Mouse (Mus musculus): ENCODE data around the gene Gm20388. TPM values are rescaled to one million over a fixed set of nuclear protein-coding genes. Genes with fewer than 3 reads are reported as not detected.

The Gm20388 gene
- polyA plus RNA-seq, 1 experiment from 2014 or later: not detected

DNA sequence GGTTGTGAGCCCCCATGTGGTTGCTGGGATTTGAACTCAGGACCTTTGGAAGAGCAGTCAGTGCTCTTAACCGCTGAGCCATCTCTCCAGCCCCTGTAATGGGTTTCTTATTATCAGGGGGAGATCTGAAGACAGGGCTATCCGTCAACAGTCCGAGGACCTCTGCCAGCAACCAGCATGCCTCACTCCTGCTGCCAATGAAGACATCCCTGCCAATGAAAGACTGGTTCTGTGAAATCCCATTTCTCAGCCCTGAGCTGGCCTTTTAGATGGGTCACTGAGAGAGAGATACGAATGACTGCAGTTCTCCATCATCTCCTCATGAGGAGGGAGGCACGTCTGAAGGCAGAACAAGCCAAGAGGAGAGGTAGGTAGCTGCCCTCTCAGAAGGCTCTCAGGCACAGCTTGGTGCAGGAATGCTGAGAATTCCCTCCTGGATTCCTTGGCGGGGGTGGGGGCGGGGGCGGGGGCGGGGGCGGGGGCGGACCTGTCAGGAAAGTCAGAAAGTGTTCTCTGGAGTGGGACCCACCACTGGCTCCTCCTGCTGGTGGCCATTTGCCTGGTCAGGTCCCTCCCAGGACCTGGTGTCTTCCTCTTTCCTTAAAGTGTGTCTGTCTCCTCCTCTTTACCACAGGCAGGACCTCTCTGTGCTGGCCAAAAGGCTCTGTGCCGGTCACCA is 2648.2 kb downstream of the Gm20388 start:
- H3K4me2 ChIP-seq: no peak overlapping the region
- H3K4me1 ChIP-seq (ENCODE audit: control insufficient read depth, insufficient read depth, low read length): no peaks in the 10 kb centered on the region
- no peak for DNase-seq (ENCODE audit: low spot score, missing footprints)
- H3K4me3 ChIP-seq (ENCODE audit: low read depth, low read length): no peak overlapping the region
- 18% methylated on average over 12 of the region's 12 CpGs for WGBS
- no peak overlapping the region for H3K9ac ChIP-seq (ENCODE audit: low read length)
- H3K9me3 ChIP-seq (ENCODE audit: control insufficient read depth, low read length): no peaks in the 10 kb centered on the region
- H3K27me3 ChIP-seq (ENCODE audit: control insufficient read depth, insufficient read depth, low read length): no peaks in the 10 kb centered on the region
- no peak for ATAC-seq (ENCODE audit: low FRiP score)
- H3K27ac ChIP-seq (ENCODE audit: low read depth, low read length): no peak overlapping the region
- no peaks in the 10 kb centered on the region for H3K36me3 ChIP-seq (ENCODE audit: control insufficient read depth, insufficient read depth, low read length)

GRCm38 (mm10) chr8:122561199-122561598 is 2650.6 kb downstream of the Gm20388 start:
- DNase-seq (ENCODE audit: low spot score, missing footprints) (no peak), ATAC-seq (ENCODE audit: low FRiP score) (no peak)
- H3K4me2 ChIP-seq: no peak overlapping the region
- no peaks in the 10 kb centered on the region for H3K36me3 ChIP-seq (ENCODE audit: control insufficient read depth, insufficient read depth, low read length)
- H3K4me3 ChIP-seq (ENCODE audit: low read depth, low read length): no peak overlapping the region
- no peaks in the 10 kb centered on the region for H3K27me3 ChIP-seq (ENCODE audit: control insufficient read depth, insufficient read depth, low read length)
- WGBS: 78% methylated on average over 5 of the region's 5 CpGs
- no peak overlapping the region for H3K9ac ChIP-seq (ENCODE audit: low read length)
- no peak overlapping the region for H3K27ac ChIP-seq (ENCODE audit: low read depth, low read length)
- H3K9me3 ChIP-seq (ENCODE audit: control insufficient read depth, low read length): no peaks in the 10 kb centered on the region
- H3K4me1 ChIP-seq (ENCODE audit: control insufficient read depth, insufficient read depth, low read length): no peaks in the 10 kb centered on the region

- no peak overlapping the region for H3K27ac ChIP-seq (ENCODE audit: low read depth, low read length)
- no peak overlapping the region for H3K4me3 ChIP-seq (ENCODE audit: low read depth, low read length)
- no peak overlapping the region for H3K9ac ChIP-seq (ENCODE audit: low read length)
- no peaks in the 10 kb centered on the region for H3K9me3 ChIP-seq (ENCODE audit: control insufficient read depth, low read length)
- H3K4me2 ChIP-seq: no peak overlapping the region
- WGBS: 89% methylated on average over 25 of the region's 25 CpGs
- peaks cover 22% of the 10 kb centered on the region for H3K4me1 ChIP-seq (ENCODE audit: control insufficient read depth, insufficient read depth, low read length)
- peaks cover 3% of the 10 kb centered on the region for H3K36me3 ChIP-seq (ENCODE audit: control insufficient read depth, insufficient read depth, low read length)
- DNase-seq (ENCODE audit: low spot score, missing footprints): no peak
- ATAC-seq (ENCODE audit: low FRiP score): no peak
- H3K27me3 ChIP-seq (ENCODE audit: control insufficient read depth, insufficient read depth, low read length): no peaks in the 10 kb centered on the region
Observed at GRCm38 (mm10) chr8:122564363-122565352, 2654.0 kb downstream of the Gm20388 start.

DNA sequence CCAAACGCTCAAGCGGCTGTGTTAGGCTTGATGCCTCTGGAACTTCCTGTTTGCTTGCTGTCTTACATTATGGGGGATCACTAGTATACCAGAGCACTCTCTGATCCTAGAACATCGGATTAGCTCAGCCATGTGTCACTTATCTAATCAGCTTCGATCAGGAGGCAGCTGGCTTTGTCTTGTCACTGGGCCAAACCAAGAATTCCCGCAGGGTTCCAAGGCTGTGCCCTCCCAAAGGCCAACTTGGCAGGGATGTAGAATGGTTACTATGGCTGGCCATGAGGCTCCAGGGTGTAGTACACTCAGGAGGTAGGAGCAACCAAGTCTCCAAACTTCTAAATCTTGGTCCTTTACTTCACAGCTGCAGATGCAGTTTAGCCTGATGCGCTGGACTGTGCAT is 2656.1 kb downstream of the Gm20388 start:
- WGBS: 27% methylated on average over 6 of the region's 6 CpGs
- H3K9me3 ChIP-seq (ENCODE audit: control insufficient read depth, low read length): no peaks in the 10 kb centered on the region
- H3K27ac ChIP-seq (ENCODE audit: low read depth, low read length): peak overlapping the region; percentile 85
- no peak for ATAC-seq (ENCODE audit: low FRiP score)
- no peaks in the 10 kb centered on the region for H3K27me3 ChIP-seq (ENCODE audit: control insufficient read depth, insufficient read depth, low read length)
- H3K9ac ChIP-seq (ENCODE audit: low read length): peak overlapping the region; percentile 91
- H3K4me1 ChIP-seq (ENCODE audit: control insufficient read depth, insufficient read depth, low read length): peaks cover 23% of the 10 kb centered on the region
- peak overlapping the region; percentile 82 for H3K4me2 ChIP-seq
- DNase-seq (ENCODE audit: low spot score, missing footprints): no peak
- peak overlapping the region; percentile 83 for H3K4me3 ChIP-seq (ENCODE audit: low read depth, low read length)
- H3K36me3 ChIP-seq (ENCODE audit: control insufficient read depth, insufficient read depth, low read length): peaks cover 18% of the 10 kb centered on the region

- peak; percentile 99 for DNase-seq (ENCODE audit: low spot score, missing footprints)
- H3K27ac ChIP-seq (ENCODE audit: low read depth, low read length): peak within 1 kb of the TSS; percentile 85
- H3K4me1 ChIP-seq (ENCODE audit: control insufficient read depth, insufficient read depth, low read length): peaks cover 23% of the 10 kb centered on the region
- WGBS: 1% methylated on average over 62 of the region's 62 CpGs
- peak; percentile 94 for ATAC-seq (ENCODE audit: low FRiP score)
- H3K9me3 ChIP-seq (ENCODE audit: control insufficient read depth, low read length): no peaks in the 10 kb centered on the region
- H3K4me2 ChIP-seq: peak within 1 kb of the TSS; percentile 82
- peak within 1 kb of the TSS; percentile 83 for H3K4me3 ChIP-seq (ENCODE audit: low read depth, low read length)
- H3K27me3 ChIP-seq (ENCODE audit: control insufficient read depth, insufficient read depth, low read length): no peaks in the 10 kb centered on the region
- peak within 1 kb of the TSS; percentile 91 for H3K9ac ChIP-seq (ENCODE audit: low read length)
- H3K36me3 ChIP-seq (ENCODE audit: control insufficient read depth, insufficient read depth, low read length): peaks cover 23% of the 10 kb centered on the region
Observed at GRCm38 (mm10) chr8:122567361-122568108, 2656.9 kb downstream of the Gm20388 start, which contains the start of gene Cdt1. Gene Cdt1 (plus strand): TSS chr8:122568015.

- H3K9ac ChIP-seq (ENCODE audit: low read length): peak overlapping the region; percentile 91
- ATAC-seq (ENCODE audit: low FRiP score) (peak; percentile 68), DNase-seq (ENCODE audit: low spot score, missing footprints) (no peak)
- H3K36me3 ChIP-seq (ENCODE audit: control insufficient read depth, insufficient read depth, low read length): peaks cover 23% of the 10 kb centered on the region
- H3K27ac ChIP-seq (ENCODE audit: low read depth, low read length): peak overlapping the region; percentile 82
- no peaks in the 10 kb centered on the region for H3K27me3 ChIP-seq (ENCODE audit: control insufficient read depth, insufficient read depth, low read length)
- H3K4me2 ChIP-seq: peak overlapping the region; percentile 82
- H3K4me1 ChIP-seq (ENCODE audit: control insufficient read depth, insufficient read depth, low read length): peaks cover 23% of the 10 kb centered on the region
- no peaks in the 10 kb centered on the region for H3K9me3 ChIP-seq (ENCODE audit: control insufficient read depth, low read length)
- under 1% methylated on average over 34 of the region's 34 CpGs for WGBS
- peak overlapping the region; percentile 83 for H3K4me3 ChIP-seq (ENCODE audit: low read depth, low read length)
Observed at GRCm38 (mm10) chr8:122568109-122568504, 2657.5 kb downstream of the Gm20388 start.

DNA sequence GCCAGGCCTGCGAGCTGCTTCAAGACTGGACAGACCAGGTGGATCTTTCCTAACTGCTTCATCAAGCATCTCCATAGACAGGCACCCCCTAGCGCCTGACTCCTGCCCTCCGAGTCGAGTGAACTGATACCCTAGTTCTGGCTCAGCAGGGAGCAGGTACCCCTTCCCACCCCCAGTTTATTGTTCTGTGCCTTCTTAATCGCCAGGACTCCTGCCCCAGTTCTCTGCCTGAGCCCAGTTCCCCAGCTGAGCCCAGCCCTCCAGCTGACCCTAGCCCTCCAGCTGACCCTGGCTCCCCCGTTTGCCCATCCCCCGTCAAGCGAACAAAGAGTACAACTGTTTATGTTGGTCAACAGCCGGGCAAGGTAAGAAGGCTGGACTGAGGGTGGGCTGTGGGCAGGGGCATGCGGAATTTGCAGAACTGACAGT is 2658.3 kb downstream of the Gm20388 start:
- Histone ChIP-seq H3K36me3 (ENCODE audit: control insufficient read depth, insufficient read depth, low read length) (peaks cover 23% of the 10 kb centered on the region), H3K4me2 (peak overlapping the region; percentile 82), H3K27me3 (ENCODE audit: control insufficient read depth, insufficient read depth, low read length) (no peaks in the 10 kb centered on the region), H3K4me1 (ENCODE audit: control insufficient read depth, insufficient read depth, low read length) (peaks cover 23% of the 10 kb centered on the region), H3K27ac (ENCODE audit: low read depth, low read length) (no peak overlapping the region), H3K9me3 (ENCODE audit: control insufficient read depth, low read length) (no peaks in the 10 kb centered on the region), H3K9ac (ENCODE audit: low read length) (peak overlapping the region; percentile 91), H3K4me3 (ENCODE audit: low read depth, low read length) (peak overlapping the region; percentile 83)
- DNase-seq (ENCODE audit: low spot score, missing footprints): peak; percentile 90
- ATAC-seq (ENCODE audit: low FRiP score): no peak
- 14% methylated on average over 10 of the region's 10 CpGs for WGBS

DNA sequence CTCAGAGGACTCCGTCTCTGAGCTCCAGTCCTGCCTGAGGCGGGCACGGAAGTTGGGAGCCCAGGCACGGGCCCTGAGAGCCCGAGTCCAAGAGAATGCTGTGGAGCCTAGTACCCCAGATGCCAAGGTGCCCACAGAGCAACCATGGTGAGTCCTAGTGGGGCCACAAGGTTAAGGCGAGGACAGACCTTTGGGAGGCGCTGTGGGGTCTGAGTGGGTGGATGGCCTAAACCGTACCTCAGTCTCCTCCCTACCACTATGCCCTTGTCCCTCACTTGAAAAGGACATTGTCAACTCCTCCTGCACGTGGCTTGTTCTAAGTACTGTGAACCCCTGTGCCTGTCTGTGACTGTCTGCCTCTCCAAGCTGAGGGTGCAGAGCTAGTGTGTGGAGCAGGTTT is 2658.7 kb downstream of the Gm20388 start:
- Histone ChIP-seq H3K9ac (ENCODE audit: low read length) (peak overlapping the region; percentile 91), H3K9me3 (ENCODE audit: control insufficient read depth, low read length) (no peaks in the 10 kb centered on the region), H3K4me1 (ENCODE audit: control insufficient read depth, insufficient read depth, low read length) (peaks cover 25% of the 10 kb centered on the region), H3K27me3 (ENCODE audit: control insufficient read depth, insufficient read depth, low read length) (no peaks in the 10 kb centered on the region), H3K4me2 (peak overlapping the region; percentile 82), H3K36me3 (ENCODE audit: control insufficient read depth, insufficient read depth, low read length) (peaks cover 26% of the 10 kb centered on the region), H3K27ac (ENCODE audit: low read depth, low read length) (no peak overlapping the region), H3K4me3 (ENCODE audit: low read depth, low read length) (peak overlapping the region; percentile 83)
- ATAC-seq (ENCODE audit: low FRiP score): no peak
- no peak for DNase-seq (ENCODE audit: low spot score, missing footprints)
- 72% methylated on average over 9 of the region's 9 CpGs for WGBS

Data from midbrain, embryonic 11.5 days (tissue).